Mouse (Mus musculus): ENCODE measurements around the gene Pawr.

DNA sequence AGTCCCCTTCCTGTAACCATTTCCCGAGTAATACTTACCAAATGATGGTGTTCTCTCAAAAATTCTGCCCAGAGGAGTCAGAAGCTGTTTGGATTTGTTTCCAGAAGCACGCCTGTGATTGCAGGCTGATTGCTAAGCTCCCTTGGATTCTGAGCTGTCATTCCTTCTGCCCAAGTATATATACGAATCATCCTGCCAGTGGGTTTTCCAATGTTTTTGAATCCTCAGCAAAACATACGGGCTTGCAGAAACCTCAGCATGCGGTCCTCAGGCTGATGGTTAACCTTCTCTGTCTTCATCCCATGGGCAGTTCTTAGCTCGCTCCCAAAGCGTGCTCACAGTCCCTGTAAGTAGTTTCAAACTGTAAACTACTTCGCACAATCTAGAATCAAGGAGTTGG lies 43.9 kb downstream of the Pawr start:
- TF ChIP-seq POLR2A (IDR thresholded peaks at IDR 0.05; ENCODE audit: insufficient read depth, low read depth, low read length) (no peak), CTCF (IDR thresholded peaks at IDR 0.05; ENCODE audit: insufficient read depth, low read depth, low read length) (no peak)
